Mouse (Mus musculus) liver, postnatal 0 days (tissue): ENCODE data around the gene Abhd11.

Experiments
- CTCF ChIP-seq: sonication (generic); IDR thresholded peaks from 2 replicates; pipeline ENCODE4 v1.5.1; 2016; ENCODE audit warnings: antibody characterized with exemption, low read depth
- EP300 ChIP-seq: IDR thresholded peaks from 2 replicates; pipeline ENCODE4 v1.6.1; 2016; ENCODE audit warnings: antibody characterized with exemption, low read depth, mild to moderate bottlenecking

DNA sequence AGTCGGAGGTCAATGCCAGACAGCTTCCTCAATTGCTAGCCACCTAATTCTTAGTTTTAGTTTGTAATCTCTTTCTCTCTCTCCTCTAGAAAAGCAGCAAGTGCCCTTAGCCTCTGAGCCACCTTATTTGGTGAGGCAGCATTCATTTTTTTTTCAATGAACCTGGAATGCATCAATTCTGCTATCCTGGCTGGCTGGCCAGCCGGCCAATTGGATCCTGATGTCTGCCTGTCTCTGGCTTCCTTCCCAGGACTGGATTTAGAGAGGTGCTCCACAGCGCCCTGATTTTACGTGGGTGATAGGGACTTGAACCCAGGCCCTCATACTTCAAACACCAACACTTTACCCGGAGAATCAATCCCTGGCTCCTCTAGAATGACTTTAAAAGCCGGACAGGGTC lies 10.6 kb upstream of the Abhd11 start:
- TF ChIP-seq CTCF: no peak
- TF ChIP-seq EP300: no peak
